Mouse (Mus musculus) E14TG2a.4 (cell line): ENCODE measurements around the gene Ccnd1.

Experiments used
- H3K27me3 ChIP-seq: 2 replicates; pipeline ENCODE4 v1.6.1; 2014; ENCODE audit warnings: low read length, control low read depth; ENCODE audit not compliant: insufficient read depth
- H3K36me3 ChIP-seq: 2 replicates; pipeline ENCODE4 v1.6.1; 2014; ENCODE audit warnings: low read length, control low read depth; ENCODE audit not compliant: insufficient read depth
- H3K4me1 ChIP-seq: replicated peaks from 2 replicates; pipeline ENCODE4 v1.6.1; 2014; ENCODE audit warnings: low read depth, low read length, control low read depth
- H3K4me3 ChIP-seq: replicated peaks from 2 replicates; pipeline ENCODE4 v1.5.1; 2014; ENCODE audit warnings: mild to moderate bottlenecking, low read length
- H3K9me3 ChIP-seq: 2 replicates; pipeline ENCODE4 v1.6.1; 2014; ENCODE audit warnings: low read length, control low read depth
- CTCF ChIP-seq: conservative IDR thresholded peaks from 2 replicates; pipeline ENCODE4 v1.5.1; 2014; ENCODE audit warnings: low read length
- NANOG ChIP-seq: IDR thresholded peaks from 2 replicates; pipeline ENCODE4 v1.6.1; 2014; ENCODE audit warnings: borderline replicate concordance, low read length, mixed read lengths
- POU5F1 ChIP-seq: IDR thresholded peaks from 2 replicates; pipeline ENCODE4 v1.6.1; 2014; ENCODE audit warnings: low read length, borderline replicate concordance

Gene Ccnd1

GRCm38 (mm10) chr7:144941242-144941831, 1.6 kb upstream of the Ccnd1 start:
- Histone ChIP-seq H3K36me3 (peaks cover 19% of the 10 kb centered on the region), H3K9me3 (no peaks in the 10 kb centered on the region), H3K4me3 (peak overlapping the region; percentile 84), H3K4me1 (peaks cover 55% of the 10 kb centered on the region), H3K27me3 (peaks cover 17% of the 10 kb centered on the region)
- TF ChIP-seq CTCF (no peak), POU5F1 (no peak), NANOG (no peak)

GRCm38 (mm10) chr7:144940585-144940984, 860 bp upstream of the Ccnd1 start:
- H3K9me3 ChIP-seq, result no peaks in the 10 kb centered on the region
- H3K27me3 ChIP-seq, result peaks cover 17% of the 10 kb centered on the region
- peaks cover 27% of the 10 kb centered on the region for H3K36me3 ChIP-seq
- peak overlapping the region; percentile 84 for H3K4me3 ChIP-seq
- peaks cover 60% of the 10 kb centered on the region for H3K4me1 ChIP-seq
- no peak for TF ChIP-seq NANOG
- TF ChIP-seq CTCF, result no peak
- no peak for TF ChIP-seq POU5F1

GRCm38 (mm10) chr7:144940003-144940571, 362 bp upstream of the Ccnd1 start:
- TF ChIP-seq CTCF (no peak), NANOG (no peak), POU5F1 (no peak)
- peaks cover 31% of the 10 kb centered on the region for H3K36me3 ChIP-seq
- H3K27me3 ChIP-seq, result peaks cover 17% of the 10 kb centered on the region
- H3K9me3 ChIP-seq, result no peaks in the 10 kb centered on the region
- peak overlapping the region; percentile 84 for H3K4me3 ChIP-seq
- peaks cover 65% of the 10 kb centered on the region for H3K4me1 ChIP-seq

GRCm38 (mm10) chr7:144938661-144939343, 923 bp downstream of the Ccnd1 start:
- TF ChIP-seq NANOG (no peak), CTCF (no peak), POU5F1 (no peak)
- Histone ChIP-seq H3K27me3 (peaks cover 15% of the 10 kb centered on the region), H3K4me3 (peak overlapping the region; percentile 92)

GRCm38 (mm10) chr7:144937899-144938517, 1.7 kb downstream of the Ccnd1 start:
- Histone ChIP-seq H3K4me3 (peak overlapping the region; percentile 92), H3K36me3 (peaks cover 50% of the 10 kb centered on the region), H3K27me3 (peaks cover 15% of the 10 kb centered on the region), H3K4me1 (peaks cover 74% of the 10 kb centered on the region), H3K9me3 (no peaks in the 10 kb centered on the region)
- TF ChIP-seq POU5F1 (no peak), CTCF (no peak), NANOG (no peak)

More at GRCm38 (mm10) chr7:144938661-144939343, 923 bp downstream of the Ccnd1 start:
- Histone ChIP-seq H3K4me1 (peaks cover 72% of the 10 kb centered on the region), H3K36me3 (peaks cover 42% of the 10 kb centered on the region), H3K9me3 (no peaks in the 10 kb centered on the region)

- Histone ChIP-seq H3K36me3 (peaks cover 55% of the 10 kb centered on the region), H3K27me3 (peaks cover 15% of the 10 kb centered on the region), H3K4me3 (peak overlapping the region; percentile 92), H3K9me3 (no peaks in the 10 kb centered on the region), H3K4me1 (peaks cover 74% of the 10 kb centered on the region)
- TF ChIP-seq CTCF, result peak; percentile 89
- no peak for TF ChIP-seq POU5F1
- TF ChIP-seq NANOG, result no peak
These were observed 2.2 kb downstream of the Ccnd1 start for GRCm38 (mm10) chr7:144937490-144937889.

- Histone ChIP-seq H3K36me3 (peaks cover 64% of the 10 kb centered on the region), H3K4me3 (peak overlapping the region; percentile 92; the same call in 1 of the 2 replicates), H3K27me3 (peaks cover 15% of the 10 kb centered on the region), H3K4me1 (peaks cover 76% of the 10 kb centered on the region), H3K9me3 (no peaks in the 10 kb centered on the region)
- TF ChIP-seq POU5F1 (no peak), NANOG (no peak)
These were observed 3.3 kb downstream of the Ccnd1 start for GRCm38 (mm10) chr7:144936311-144936880.

GRCm38 (mm10) chr7:144935563-144935962, 4.2 kb downstream of the Ccnd1 start:
- Histone ChIP-seq H3K4me1 (peaks cover 79% of the 10 kb centered on the region), H3K36me3 (peaks cover 71% of the 10 kb centered on the region), H3K4me3 (no peak overlapping the region; the same call in 1 of the 2 replicates), H3K27me3 (peaks cover 15% of the 10 kb centered on the region), H3K9me3 (no peaks in the 10 kb centered on the region)
- peak; percentile 11; the same call in 1 of the 2 replicates for TF ChIP-seq CTCF
- no peak for TF ChIP-seq POU5F1
- TF ChIP-seq NANOG, result no peak
